Mouse (Mus musculus) CH12.LX (cell line): ENCODE results near the gene Olfr1417. TPM values are rescaled to one million over a fixed set of nuclear protein-coding genes. Genes with fewer than 3 reads are reported as not detected.

ENCODE experiments used
- DNase-seq: peaks from one replicate; pipeline ENCODE4 v3.0.0-alpha.2; 2013; ENCODE audit errors: extremely low read depth
- H3K27ac ChIP-seq: 2 replicates; pipeline ENCODE4 v1.5.1; 2012; ENCODE audit warnings: low read depth, mild to moderate bottlenecking, control low read depth, moderate library complexity; ENCODE audit not compliant: insufficient read depth
- H3K27me3 ChIP-seq: replicated peaks from 2 replicates; pipeline ENCODE3; 2012; ENCODE audit warnings: inconsistent platforms
- H3K36me3 ChIP-seq, 2 experiments: replicated peaks in 1 of 2; 2 replicates each; pipeline versions ENCODE3 to v1.6.1; 2012; ENCODE audit warnings: inconsistent platforms in 1 of 2, low read length in 1 of 2, mild to moderate bottlenecking in 1 of 2, mixed read lengths in 1 of 2, moderate library complexity in 1 of 2; ENCODE audit not compliant: control insufficient read depth in 1 of 2, insufficient read depth in 1 of 2
- H3K4me1 ChIP-seq, 2 experiments: 2 replicates each; pipeline ENCODE4 v1.6.1; 2012; ENCODE audit warnings: inconsistent platforms in 1 of 2, moderate library complexity in 1 of 2; ENCODE audit not compliant: insufficient read depth in 2 of 2, control insufficient read depth in 1 of 2
- H3K4me2 ChIP-seq: 2 replicates; pipeline ENCODE4 v1.6.1; 2012; ENCODE audit warnings: low read depth, mild to moderate bottlenecking, control low read depth; ENCODE audit not compliant: poor library complexity, insufficient read depth, severe bottlenecking
- H3K4me3 ChIP-seq, 3 experiments: fragments of 150-350 bp in 1 of 3; sonication (generic) in 1 of 3; replicated peaks in 1 of 3; 2 replicates each; pipeline versions ENCODE3 to v1.5.1; 2011 to 2012; ENCODE audit warnings: low read depth in 2 of 3, low read length in 2 of 3, mild to moderate bottlenecking in 2 of 3, moderate library complexity in 2 of 3, control low read depth in 1 of 3, improper control_type of control experiment in 1 of 3, inconsistent platforms in 1 of 3, mixed read lengths in 1 of 3; ENCODE audit not compliant: poor library complexity in 1 of 3
- H3K79me2 ChIP-seq: replicated peaks from 2 replicates; pipeline ENCODE4 v1.6.1; 2012; ENCODE audit warnings: mild to moderate bottlenecking, moderate library complexity; ENCODE audit not compliant: control insufficient read depth, poor library complexity, insufficient read depth, severe bottlenecking; ENCODE audit errors: extremely low read depth
- H3K9ac ChIP-seq: 2 replicates; pipeline ENCODE4 v1.6.1; 2012; ENCODE audit warnings: low read depth, mild to moderate bottlenecking, control low read depth, moderate library complexity; ENCODE audit not compliant: insufficient read depth
- H3K9me3 ChIP-seq: replicated peaks from 2 replicates; pipeline ENCODE3; 2012; ENCODE audit warnings: low read length, inconsistent platforms, mixed read lengths
- BHLHE40 ChIP-seq: IDR thresholded peaks from 2 replicates; pipeline ENCODE4 v1.6.1; 2011; ENCODE audit warnings: mild to moderate bottlenecking, low read depth, low read length, improper control_type of control experiment
- EP300 ChIP-seq: IDR thresholded peaks from 2 replicates; pipeline ENCODE4 v1.6.1; 2011; ENCODE audit warnings: low read length, improper control_type of control experiment
- GABPA ChIP-seq: IDR thresholded peaks from 2 replicates; pipeline ENCODE4 v1.6.1; 2012; ENCODE audit warnings: low read depth, low read length, improper control_type of control experiment, inconsistent platforms; ENCODE audit not compliant: insufficient replicate concordance
- HCFC1 ChIP-seq: IDR thresholded peaks from 2 replicates; pipeline ENCODE4 v1.6.1; 2012; ENCODE audit warnings: low read depth, mild to moderate bottlenecking, inconsistent platforms, low read length, improper control_type of control experiment
- JUND ChIP-seq: conservative IDR thresholded peaks from 2 replicates; pipeline ENCODE4 v1.6.1; 2011; ENCODE audit warnings: low read depth, low read length, improper control_type of control experiment
- MEF2A ChIP-seq: IDR thresholded peaks from 2 replicates; pipeline ENCODE4 v1.6.1; 2014; ENCODE audit warnings: low read depth, mild to moderate bottlenecking, inconsistent platforms, low read length, improper control_type of control experiment, borderline replicate concordance
- MXI1 ChIP-seq: IDR thresholded peaks from 2 replicates; pipeline ENCODE4 v1.6.1; 2011; ENCODE audit warnings: mild to moderate bottlenecking, low read depth, low read length, improper control_type of control experiment
- POLR2AphosphoS2 ChIP-seq: IDR thresholded peaks from 2 replicates; pipeline ENCODE4 v1.6.1; 2011; ENCODE audit warnings: low read depth, low read length, improper control_type of control experiment
- RAD21 ChIP-seq: IDR thresholded peaks from 2 replicates; pipeline ENCODE4 v1.6.1; 2011; ENCODE audit warnings: low read depth, mild to moderate bottlenecking, low read length, improper control_type of control experiment, moderate library complexity
- RCOR1 ChIP-seq: conservative IDR thresholded peaks from 2 replicates; pipeline ENCODE4 v1.6.1; 2012; ENCODE audit warnings: low read depth, mild to moderate bottlenecking, inconsistent platforms, low read length, improper control_type of control experiment
- SMC3 ChIP-seq: IDR thresholded peaks from 2 replicates; pipeline ENCODE4 v1.6.1; 2011; ENCODE audit warnings: low read depth, low read length, improper control_type of control experiment
- UBTF ChIP-seq: IDR thresholded peaks from 2 replicates; pipeline ENCODE4 v1.6.1; 2012; ENCODE audit warnings: low read depth, mild to moderate bottlenecking, inconsistent platforms, low read length, improper control_type of control experiment, moderate library complexity
- USF1 ChIP-seq: IDR thresholded peaks from 2 replicates; pipeline ENCODE4 v1.6.1; 2014; ENCODE audit warnings: low read depth, mild to moderate bottlenecking, inconsistent platforms, low read length, improper control_type of control experiment
- ZC3H11A ChIP-seq: IDR thresholded peaks from 2 replicates; pipeline ENCODE4 v1.6.1; 2012; ENCODE audit warnings: low read depth, mild to moderate bottlenecking, inconsistent platforms, low read length, improper control_type of control experiment
- dilution Hi-C: fragments of 300-500 bp; cut with MboI; formaldehyde crosslinking; loops from 2 replicates; pipeline ENCODE4 v1.14.3; 2020; ENCODE audit warnings: low sequenced_read_pairs; ENCODE audit not compliant: extremely low pct_unique_long_range_greater_than_20kb, extremely low pct_ligation_motif_present
- in situ Hi-C: fragments of 300-500 bp; cut with MboI; formaldehyde crosslinking; loops from 3 replicates; pipeline ENCODE4 v1.14.3; 2019; ENCODE audit warnings: low sequenced_read_pairs, low pct_ligation_motif_present, low pct_unique_long_range_greater_than_20kb, mixed read lengths
- polyA plus RNA-seq: library from polyadenylated mRNA; unstranded; fragments of >175 nt; gene quantifications from 2 replicates; pipeline ENCODE4 v1.2.1, GENCODE M21; 2012; ENCODE audit warnings: low read depth; ENCODE audit not compliant: insufficient read length
- total RNA-seq, 2 experiments: library from RNA; depleted of rRNA; stranded (reverse); fragments of 300-350 nt in 1 of 2; fragments of >200 nt in 1 of 2; gene quantifications; 2 replicates each; pipeline ENCODE4 v1.2.3; 2012 to 2014

The Olfr1417 gene
- total and polyA plus RNA-seq, 3 experiments = not detected

DNA sequence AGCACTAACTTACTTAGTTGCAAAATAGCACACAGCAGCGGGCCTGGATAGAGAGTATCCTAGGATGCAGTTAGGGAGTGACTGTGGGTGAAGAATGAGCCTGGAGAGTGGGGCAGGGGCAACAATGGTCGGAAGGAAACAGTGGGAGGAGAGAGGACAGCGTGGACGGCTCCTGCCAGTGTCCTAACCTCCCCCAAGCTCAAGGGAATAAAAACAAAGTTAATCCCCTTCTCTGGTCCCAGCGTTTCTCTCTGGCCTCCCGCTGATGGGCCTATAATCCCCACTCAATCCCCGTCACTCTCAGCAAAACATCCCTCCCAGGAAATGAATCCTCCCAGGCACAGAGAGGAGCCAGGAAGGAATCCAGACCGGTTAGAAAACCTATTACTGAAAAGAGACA is 25.4 kb downstream of the Olfr1417 start:
- H3K27ac ChIP-seq = no peak overlapping the region
- H3K36me3 ChIP-seq = no peaks in the 10 kb centered on the region
- no peak overlapping the region for H3K9ac ChIP-seq
- H3K27me3 ChIP-seq = peaks cover 33% of the 10 kb centered on the region
- dilution Hi-C loops = no loop called here
- no peaks in the 10 kb centered on the region for H3K9me3 ChIP-seq
- TF ChIP-seq POLR2AphosphoS2 = no peak
- no peak for TF ChIP-seq RAD21
- no peak for TF ChIP-seq UBTF
- no peak for TF ChIP-seq GABPA
- no peak for TF ChIP-seq JUND
- no peak for TF ChIP-seq BHLHE40
- H3K4me1 ChIP-seq = no peaks in the 10 kb centered on the region; a peak in 1 of 4 replicates
- in situ Hi-C loops = no loop called here
- no peak overlapping the region for H3K4me3 ChIP-seq
- DNase-seq = no peak
- no peaks in the 10 kb centered on the region for H3K79me2 ChIP-seq
- H3K4me2 ChIP-seq = no peak overlapping the region

DNA sequence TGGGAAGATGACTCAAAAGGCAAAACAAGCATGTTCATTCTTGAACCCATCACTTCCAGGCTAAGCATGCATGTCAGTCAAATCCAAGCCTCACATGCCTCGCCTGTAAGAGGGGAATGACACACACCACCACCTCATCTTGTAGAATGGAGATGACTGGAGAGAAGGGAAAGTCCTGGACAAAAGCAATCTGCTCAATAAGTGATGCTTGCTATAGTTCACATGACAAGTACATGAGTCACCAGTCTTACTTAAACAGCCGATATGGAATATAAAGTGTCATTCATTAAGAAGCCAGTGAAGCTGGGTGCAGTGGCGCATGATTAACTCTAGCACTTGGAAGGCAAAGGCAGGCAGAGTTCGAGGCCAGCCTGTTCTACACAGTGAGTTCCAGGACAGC is 25.9 kb downstream of the Olfr1417 start:
- no peak overlapping the region for H3K4me2 ChIP-seq
- H3K36me3 ChIP-seq = no peaks in the 10 kb centered on the region
- no peak for TF ChIP-seq SMC3
- TF ChIP-seq BHLHE40 = 0 out of 2 replicates have a peak, but pooled peaks have one; percentile 30
- TF ChIP-seq HCFC1 = no peak
- TF ChIP-seq RCOR1 = no peak
- H3K27me3 ChIP-seq = peaks cover 28% of the 10 kb centered on the region
- H3K27ac ChIP-seq = no peak overlapping the region
- no peaks in the 10 kb centered on the region for H3K4me1 ChIP-seq
- dilution Hi-C loops = no loop called here
- H3K4me3 ChIP-seq = no peak overlapping the region
- no peaks in the 10 kb centered on the region for H3K9me3 ChIP-seq
- no peaks in the 10 kb centered on the region for H3K79me2 ChIP-seq
- DNase-seq = peak; percentile 1
- in situ Hi-C loops = no loop called here
- no peak overlapping the region for H3K9ac ChIP-seq

- Histone ChIP-seq H3K9ac (no peak overlapping the region), H3K36me3 (no peaks in the 10 kb centered on the region), H3K27me3 (peaks cover 15% of the 10 kb centered on the region), H3K4me1 (no peaks in the 10 kb centered on the region), H3K79me2 (no peaks in the 10 kb centered on the region), H3K9me3 (no peaks in the 10 kb centered on the region), H3K4me2 (no peak overlapping the region), H3K27ac (no peak overlapping the region), H3K4me3 (no peak overlapping the region)
- DNase-seq = no peak
- dilution Hi-C loops = no loop called here
- TF ChIP-seq MEF2A (no peak), ZC3H11A (no peak), USF1 (no peak), BHLHE40 (no peak), EP300 (no peak), MXI1 (no peak)
- in situ Hi-C loops = no loop called here
These were observed 27.2 kb downstream of the Olfr1417 start for GRCm38 (mm10) chr19:11811688-11812365.
